Mouse (Mus musculus) retina, postnatal 1 day (tissue): ENCODE results near the gene Hrasls.
A peak's percentile ranks its signal among the peaks of the same experiment; 100 is the strongest.

Experiments
- DNase-seq: peaks from one replicate; pipeline ENCODE4 v3.0.0-alpha.2; 2012

Gene Hrasls

DNA sequence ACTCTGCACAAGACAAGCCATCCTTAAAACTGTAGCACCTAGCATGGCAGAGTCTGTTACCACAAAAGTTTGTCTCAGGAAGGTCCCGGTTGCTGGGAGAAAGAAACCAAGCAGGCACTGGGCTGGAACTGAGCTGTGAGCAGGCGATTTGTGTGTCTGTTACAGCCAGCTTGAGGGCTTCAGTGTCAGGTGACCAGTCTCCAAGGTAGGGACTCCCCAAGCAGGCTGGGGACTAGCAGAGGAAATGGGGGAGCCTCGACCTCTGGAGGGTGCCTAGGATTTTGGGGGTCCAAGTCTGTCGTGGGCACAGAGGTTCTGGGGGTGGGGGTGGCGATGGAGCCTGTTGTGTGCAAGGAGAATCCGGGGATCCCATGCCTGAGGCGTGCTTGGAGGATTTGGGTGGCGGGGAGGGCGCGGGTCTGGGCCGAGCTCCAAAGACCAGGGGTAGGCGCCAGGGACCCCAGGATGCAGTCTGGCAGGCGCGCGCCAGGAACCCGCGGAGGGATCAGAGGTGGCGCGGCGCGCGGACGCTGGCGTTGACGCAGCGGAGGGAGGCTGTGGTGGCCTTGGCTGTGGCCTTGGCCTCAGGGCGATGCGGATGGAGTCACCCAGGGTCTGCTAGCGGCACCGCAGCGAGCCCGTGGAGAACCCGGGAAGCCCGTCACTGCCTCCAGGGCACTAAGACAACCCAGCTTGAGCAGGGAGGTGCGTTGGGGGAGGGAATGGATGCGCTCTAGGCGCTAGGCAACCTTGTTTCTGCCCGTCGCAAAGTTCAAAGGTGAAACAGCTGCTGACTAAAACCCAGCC is at the start of gene Hrasls:
TSS of gene Hrasls (plus strand) at position 91 of the 807 bp plus-strand sequence.
- DNase-seq = peak; percentile 78

DNA sequence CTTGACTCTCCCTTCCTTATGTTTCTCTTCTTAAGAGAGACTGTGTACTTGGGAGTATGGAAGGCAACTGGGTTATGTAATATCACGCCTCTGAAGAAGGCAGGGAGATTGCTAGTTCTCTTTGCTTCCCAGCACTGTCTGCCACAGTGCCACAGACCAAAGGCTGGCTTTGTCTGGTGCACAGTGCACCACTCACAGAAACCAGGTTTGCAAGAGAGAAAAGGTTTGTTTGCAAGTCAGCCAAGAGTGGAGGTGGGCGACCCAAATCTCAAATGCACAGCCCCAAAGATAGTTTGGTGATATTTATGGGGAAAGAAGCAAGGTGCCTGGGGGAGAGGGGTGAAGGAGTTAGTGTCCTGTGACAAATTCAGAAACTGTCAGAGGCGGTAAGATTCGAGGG is 47.2 kb upstream of the Hrasls start:
- DNase-seq = no peak

DNA sequence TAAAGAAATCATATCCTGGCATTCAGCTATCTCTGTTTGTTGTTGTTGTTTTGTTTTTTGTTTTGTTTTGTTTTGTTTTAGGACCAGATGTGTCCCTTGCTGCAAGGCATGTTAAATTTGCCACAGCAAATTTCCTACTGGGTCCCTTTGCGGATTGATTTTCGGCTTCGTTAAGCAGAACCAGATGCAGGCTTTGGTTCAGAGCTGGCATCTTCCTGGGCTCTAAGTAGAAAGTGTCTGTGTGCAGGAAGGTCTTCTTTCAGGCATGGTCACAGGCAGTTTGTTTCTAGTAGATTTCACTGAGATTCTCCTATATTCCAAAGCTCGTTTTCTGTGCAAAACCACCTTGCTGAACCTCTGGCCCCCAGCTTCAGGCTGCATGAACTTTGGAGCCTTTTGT is 42.4 kb upstream of the Hrasls start:
- peak; percentile 51 for DNase-seq

DNA sequence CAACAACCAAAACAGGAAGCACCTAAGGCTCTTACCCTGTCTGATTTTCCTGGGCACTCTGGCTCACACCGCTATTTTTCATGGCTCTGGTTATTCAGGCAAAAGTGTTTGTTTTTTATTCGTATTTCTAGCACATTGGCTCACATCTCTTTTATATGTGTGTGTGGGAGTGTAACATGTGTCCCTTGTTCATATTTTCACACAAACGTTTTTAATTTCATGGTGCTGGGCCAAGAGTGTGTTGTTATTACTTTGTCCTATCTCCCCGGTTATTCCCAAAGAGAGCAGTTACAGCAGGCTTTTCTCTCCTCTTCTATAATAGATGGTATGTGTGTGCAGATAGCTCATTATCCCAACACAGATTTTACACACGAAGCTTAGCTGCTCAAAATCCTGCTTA is 37.8 kb upstream of the Hrasls start:
- DNase-seq = no peak

DNA sequence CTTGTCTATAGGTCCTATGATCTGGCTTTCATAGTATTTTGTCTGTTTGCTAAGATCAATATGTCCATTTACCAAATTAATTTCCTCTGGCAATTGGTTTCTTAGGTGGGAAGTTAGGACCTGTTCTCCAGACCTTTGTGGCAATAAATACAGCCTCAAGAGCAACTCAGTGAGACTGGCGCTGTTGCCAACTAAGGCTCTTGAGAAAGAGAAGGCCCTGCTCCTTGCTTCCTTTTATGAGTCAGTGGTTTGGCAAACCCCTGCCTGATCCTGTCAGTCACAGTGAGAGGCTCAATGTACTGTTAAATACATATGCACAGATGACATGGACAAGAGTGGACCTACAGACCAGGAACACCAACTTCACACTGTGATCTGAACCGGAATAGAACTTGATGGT is 36.3 kb upstream of the Hrasls start:
- DNase-seq = no peak

DNA sequence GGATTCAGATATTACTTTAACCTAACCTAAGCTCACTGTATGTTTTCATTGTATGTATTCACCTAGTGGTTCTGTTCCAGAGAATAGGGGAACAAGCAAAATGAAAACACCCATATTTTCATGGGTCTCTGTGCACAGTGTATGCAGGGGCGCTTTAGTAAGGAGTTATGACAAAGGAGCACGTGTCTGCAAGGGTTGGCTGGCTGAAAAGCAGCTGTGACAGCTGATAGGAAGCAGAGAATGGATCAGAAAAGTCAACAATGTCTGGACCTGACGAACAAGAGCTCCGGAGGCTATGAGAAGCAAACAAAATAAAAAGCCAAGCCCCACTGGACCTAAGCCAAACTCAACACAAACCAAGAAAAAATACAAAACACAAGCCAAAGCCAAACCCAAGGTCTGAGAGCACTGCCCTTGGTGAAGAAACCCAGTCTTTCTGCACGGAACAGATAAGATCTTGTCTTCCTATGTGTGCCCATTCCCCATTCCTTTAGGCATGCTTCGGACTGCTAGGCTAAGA is 34.6 kb upstream of the Hrasls start:
- no peak for DNase-seq

DNA sequence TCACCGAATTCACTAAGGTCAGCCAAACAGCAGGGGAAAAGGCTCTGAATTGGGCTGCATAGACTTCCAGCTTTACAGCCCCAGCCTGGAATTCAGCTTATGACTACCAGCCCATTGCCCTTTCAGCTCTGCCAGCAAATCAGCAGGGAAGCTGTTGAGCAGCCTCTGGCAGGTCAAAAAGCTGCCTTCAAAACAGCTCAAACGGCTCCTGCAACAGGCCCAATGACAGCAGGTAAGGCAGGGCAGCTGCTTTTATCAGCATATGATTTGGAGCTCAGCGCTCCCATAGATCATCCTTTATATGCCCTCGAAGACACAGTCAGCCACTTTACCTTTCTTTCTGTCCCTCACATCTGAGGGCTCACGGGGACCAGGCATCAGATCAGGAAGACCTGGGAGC is 16.6 kb upstream of the Hrasls start:
- no peak for DNase-seq

DNA sequence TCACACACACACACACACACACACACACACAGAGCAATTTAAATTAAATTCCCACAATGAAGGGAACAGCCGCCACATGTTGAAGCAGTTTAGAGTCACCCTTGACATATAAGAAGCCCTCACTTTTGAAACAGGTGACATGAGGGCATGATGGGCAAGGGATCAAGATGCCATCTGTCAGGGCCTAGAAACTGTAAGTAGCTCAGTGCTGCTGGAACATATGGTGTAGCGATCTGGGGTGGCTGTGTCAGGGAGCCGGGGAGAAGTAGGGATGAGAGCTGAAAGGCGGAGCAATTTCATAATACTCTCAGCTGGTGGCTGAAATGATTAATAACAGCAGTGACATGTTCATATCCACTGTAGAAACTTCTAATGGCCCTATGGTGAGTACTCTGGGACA is 15.5 kb upstream of the Hrasls start:
- peak; percentile 84 for DNase-seq

DNA sequence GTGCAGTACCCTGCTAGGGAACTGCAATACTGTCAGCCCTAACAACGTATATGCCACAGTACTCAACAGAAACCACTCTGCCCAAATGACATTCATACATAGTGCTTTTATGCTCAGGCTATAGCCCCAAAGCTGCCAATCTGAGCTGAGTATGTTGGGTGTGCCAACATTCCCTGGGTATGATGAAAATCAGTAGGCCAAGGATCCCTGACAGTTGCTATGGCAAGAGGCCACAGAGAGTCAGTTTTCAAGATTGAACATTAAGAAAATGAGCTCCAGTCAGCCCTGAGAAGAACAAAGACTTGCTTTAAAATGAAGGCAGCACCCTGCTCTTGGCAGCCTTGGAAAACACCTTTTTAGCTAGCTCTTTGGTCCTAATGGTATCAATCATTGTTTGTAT is 14.3 kb upstream of the Hrasls start:
- no peak for DNase-seq

DNA sequence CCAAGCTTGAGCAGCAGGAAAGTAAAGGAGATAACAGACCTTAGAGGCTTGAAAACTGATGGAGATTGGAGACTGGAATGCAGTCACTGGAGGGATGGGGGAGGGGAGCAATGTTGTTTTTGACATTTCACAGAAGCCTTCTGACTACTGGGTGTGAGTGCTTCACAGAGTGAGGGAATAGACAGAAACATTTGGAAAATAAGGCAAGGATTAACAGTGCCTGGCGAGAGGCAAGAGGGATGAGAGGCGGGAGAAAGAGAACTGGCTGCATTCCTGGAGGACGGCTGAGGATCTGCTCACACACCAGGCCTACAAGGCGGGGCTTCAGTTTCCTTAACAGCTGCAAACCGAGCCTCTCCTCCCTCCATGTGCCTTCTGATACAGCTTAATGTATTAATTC is 11.0 kb upstream of the Hrasls start:
- DNase-seq = no peak

DNA sequence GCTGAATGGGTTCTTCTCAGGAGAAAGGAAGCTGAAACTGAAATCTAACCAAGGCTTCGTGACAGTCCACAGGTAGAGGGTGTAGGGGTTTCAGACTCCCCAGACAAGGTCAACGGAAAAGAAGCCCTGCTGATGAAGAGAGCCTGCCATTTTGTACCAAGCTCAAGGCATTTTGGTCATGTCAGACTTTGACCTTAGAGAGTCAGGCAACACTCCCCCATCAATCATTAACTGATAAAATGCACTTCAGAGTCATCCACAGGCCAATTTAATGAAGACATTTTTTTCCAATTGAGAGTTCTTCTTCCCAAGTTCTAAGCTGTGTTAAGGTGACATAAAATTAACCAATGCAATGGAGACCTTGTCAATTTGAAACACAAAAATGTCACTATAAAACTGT is 8.3 kb upstream of the Hrasls start:
- no peak for DNase-seq

DNA sequence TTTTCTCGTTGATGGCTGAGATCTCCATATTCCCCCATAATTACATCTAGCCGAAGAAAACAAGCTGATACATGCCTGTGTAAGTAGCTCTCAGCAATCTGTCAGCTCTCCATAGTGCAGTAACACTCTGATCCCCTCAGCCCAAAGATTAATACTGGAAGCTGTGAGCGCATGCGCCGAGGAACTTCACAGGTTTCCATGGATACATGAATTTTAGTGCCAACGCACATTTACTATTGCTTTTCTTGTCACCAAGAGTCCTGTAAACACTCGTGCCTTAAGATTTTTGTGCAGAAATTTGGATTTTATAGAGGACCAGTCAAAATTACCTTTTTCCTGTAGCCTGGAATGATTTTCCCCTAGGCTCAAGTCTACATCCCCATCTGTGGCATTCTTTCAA is 4.6 kb upstream of the Hrasls start:
- no peak for DNase-seq

DNA sequence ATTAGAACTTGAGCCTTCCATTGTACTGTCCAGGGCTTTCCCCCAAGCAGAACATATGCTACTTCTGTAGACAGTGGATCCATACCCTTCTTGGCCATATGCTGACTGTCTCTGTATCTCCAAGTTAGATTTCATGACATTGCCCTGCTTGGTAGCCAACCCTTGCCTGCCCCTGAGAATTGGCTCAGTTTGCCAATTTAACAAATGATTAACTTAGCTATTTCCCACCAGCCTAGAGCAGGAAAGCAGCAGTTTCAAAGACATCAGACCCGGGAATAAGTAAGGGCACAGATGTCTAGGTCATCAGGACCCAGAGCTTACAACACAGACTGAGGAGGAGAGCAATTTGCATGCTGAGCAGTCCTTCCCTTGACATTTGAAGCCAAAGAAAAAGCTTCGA is 3.9 kb upstream of the Hrasls start:
- DNase-seq = no peak

DNA sequence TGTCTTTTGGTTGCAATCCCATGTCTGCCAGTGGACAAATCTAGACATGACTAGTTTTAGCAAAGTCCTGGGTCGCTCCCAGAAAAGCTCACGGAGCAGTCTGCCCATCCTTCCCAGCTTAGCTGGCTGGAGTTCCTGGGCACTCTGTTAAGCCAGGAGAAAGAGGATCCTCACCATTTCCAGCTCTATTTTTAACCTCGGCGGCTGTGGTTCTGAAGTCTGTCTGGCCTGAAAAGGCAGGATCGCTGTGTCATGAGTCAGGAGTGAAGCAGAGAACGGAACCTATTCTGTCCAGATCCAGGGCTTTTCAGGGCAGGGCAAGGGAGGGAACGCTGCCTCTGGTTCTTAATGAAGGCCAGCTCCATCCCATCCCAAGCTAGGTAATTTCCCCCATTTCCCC is 654 bp upstream of the Hrasls start:
- no peak for DNase-seq

DNA sequence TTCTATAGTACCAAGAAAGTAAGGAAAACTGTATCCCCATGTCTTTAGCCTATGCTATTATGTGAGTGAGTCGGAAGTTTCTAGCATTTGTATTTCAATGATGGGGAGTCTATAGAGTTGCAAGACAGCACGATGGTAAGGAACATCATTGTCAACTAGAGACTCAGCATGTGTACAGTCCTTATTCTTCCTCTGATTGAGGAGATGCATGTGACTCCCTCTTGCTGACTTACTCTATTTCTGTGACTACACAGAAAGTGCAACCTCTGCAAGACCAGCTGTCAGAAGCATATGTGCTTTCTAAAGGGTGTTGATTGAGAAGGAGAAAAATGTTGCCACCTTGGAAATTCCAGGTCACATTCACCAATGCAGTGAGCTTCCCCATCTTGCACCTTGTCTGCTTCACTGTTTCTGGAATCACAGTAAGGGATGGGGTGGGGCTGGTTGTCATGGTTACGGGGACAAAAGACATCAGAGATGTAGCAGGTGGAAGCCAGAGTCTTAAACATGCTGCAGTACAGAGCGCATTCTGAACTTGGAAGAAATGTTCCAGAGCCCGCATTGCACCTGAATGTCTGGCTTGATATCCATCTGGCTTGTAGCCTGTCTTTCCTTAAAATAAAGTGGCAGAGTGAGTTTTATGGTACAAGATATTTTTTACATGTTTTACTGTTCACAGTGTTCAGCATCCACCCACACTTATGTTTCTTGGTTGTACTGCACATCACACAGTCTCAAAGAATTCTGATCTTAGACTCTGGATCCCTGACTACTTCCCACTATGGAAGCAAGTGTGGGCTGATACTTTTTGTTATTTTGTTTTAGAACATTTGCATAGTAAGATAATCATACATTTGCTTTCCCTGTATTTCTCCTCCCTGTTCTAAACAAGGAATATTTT is 7.2 kb downstream of the Hrasls start:
- no peak for DNase-seq

DNA sequence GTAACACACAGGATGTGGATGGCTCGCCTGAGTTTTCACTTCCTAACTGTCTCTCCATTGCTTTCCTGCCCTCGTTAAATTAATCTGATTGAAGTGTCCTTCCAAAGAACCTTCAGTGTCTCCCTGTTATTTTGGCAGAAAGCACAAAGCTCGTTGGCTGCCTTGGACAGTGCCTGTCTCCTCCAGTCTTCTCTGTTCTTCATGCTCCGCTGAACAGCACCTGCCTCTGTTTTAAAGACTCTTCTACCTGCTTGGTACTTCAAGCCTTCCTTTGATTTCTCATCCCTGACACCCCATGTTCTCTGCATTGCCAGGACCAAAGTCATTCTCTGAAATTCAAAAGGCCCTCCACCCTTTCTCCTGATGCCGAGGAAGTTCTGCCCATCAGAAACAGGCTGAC is 26.5 kb downstream of the Hrasls start:
- DNase-seq = no peak

DNA sequence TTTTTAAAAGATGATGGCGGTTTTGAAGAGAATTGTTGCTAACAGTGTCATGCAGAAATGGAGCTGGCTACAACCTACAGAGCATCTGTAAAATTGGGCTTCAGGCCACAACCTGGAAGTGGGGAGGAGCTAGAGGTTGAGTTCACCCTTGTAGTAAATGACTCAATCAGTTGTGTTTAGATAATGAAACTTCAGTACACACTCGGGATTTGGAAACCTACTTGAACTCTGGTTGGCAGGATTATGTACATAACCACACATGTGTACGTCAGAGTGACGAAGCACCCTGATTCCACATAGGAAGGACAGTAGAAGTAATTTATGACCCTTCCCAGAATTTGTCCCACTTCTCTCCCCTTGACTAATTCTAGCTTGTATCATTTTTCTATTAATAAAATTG is 44.8 kb downstream of the Hrasls start:
- no peak for DNase-seq
